ENCODE assay signal across 15 mouse cellular contexts in genomic region chr3:125660114-125660717, GRCm38 (mm10).
A peak's percentile ranks its signal among the peaks of the same experiment; 100 is the strongest.
DNase-seq lines count a peak whose midpoint lies in the region; ATAC-seq and TF ChIP-seq lines count a peak whose summit lies in the region.
"Had no signal": no experiment of that assay in that cellular context is flagged by ENCODE, and none has a peak within 500 bp of the region (broad histone marks: within the 10 kb centered on the region; RNA-seq: fewer than 3 reads in every experiment).

No protein-coding gene starts in this region.

- no peaks in the 10 kb centered on the region for H3K27me3 ChIP-seq in limb, embryonic 11.5 days (ENCODE audit: control insufficient read depth, insufficient read depth, low read length)
- no peaks in the 10 kb centered on the region for H3K27me3 ChIP-seq in limb, embryonic 10.5 days (ENCODE audit: low read depth, poor library complexity, severe bottlenecking)
- H3K27me3 ChIP-seq in embryonic facial prominence, embryonic 12.5 days, result no peaks in the 10 kb centered on the region
- H3K27me3 ChIP-seq in hindbrain, embryonic 16.5 days (replicated peaks; ENCODE audit: control insufficient read depth, insufficient read depth, low read length), result no peaks in the 10 kb centered on the region
- no peaks in the 10 kb centered on the region for H3K27me3 ChIP-seq in midbrain, postnatal 0 days (ENCODE audit: insufficient read depth, low read length)

- H3K4me2 ChIP-seq in limb, embryonic 11.5 days (ENCODE audit: low read depth, severe bottlenecking), result no peak overlapping the region
- H3K4me2 ChIP-seq in embryonic facial prominence, embryonic 12.5 days (replicated peaks), result no peak overlapping the region
- no peak overlapping the region for H3K4me2 ChIP-seq in hindbrain, embryonic 16.5 days (ENCODE audit: low read length)
- H3K4me2 ChIP-seq in midbrain, postnatal 0 days (ENCODE audit: low read depth, low read length, poor library complexity, severe bottlenecking), result no peak overlapping the region

- peak; percentile 73; the same call in 1 of the 2 replicates for ATAC-seq in limb, embryonic 11.5 days (ENCODE audit: insufficient number of reproducible peaks, low FRiP score, low TSS enrichment, low read depth)
- peak; percentile 56; the same call in 1 of the 2 replicates for ATAC-seq in embryonic facial prominence, embryonic 12.5 days (ENCODE audit: insufficient number of reproducible peaks, insufficient read depth, low FRiP score, low TSS enrichment)
- ATAC-seq in hindbrain, embryonic 16.5 days, result peak; percentile 88
- ATAC-seq in midbrain, postnatal 0 days (ENCODE audit: low FRiP score), result no peak

- no peaks in the 10 kb centered on the region for H3K36me3 ChIP-seq in limb, embryonic 11.5 days (ENCODE audit: control insufficient read depth, insufficient read depth, low read length)
- no peaks in the 10 kb centered on the region for H3K36me3 ChIP-seq in limb, embryonic 10.5 days
- no peaks in the 10 kb centered on the region for H3K36me3 ChIP-seq in embryonic facial prominence, embryonic 12.5 days
- H3K36me3 ChIP-seq in hindbrain, embryonic 16.5 days (ENCODE audit: control insufficient read depth, insufficient read depth, low read length), result no peaks in the 10 kb centered on the region
- H3K36me3 ChIP-seq in midbrain, postnatal 0 days (ENCODE audit: insufficient read depth, low read length), result no peaks in the 10 kb centered on the region

- no peaks in the 10 kb centered on the region for H3K4me1 ChIP-seq in limb, embryonic 11.5 days (ENCODE audit: control insufficient read depth, insufficient read depth, low read length)
- 0 out of 2 replicates have a peak, but pooled peaks cover 3% of the 10 kb centered on the region for H3K4me1 ChIP-seq in limb, embryonic 10.5 days
- no peaks in the 10 kb centered on the region for H3K4me1 ChIP-seq in embryonic facial prominence, embryonic 12.5 days
- no peaks in the 10 kb centered on the region for H3K4me1 ChIP-seq in hindbrain, embryonic 16.5 days (ENCODE audit: control insufficient read depth, insufficient read depth, low read depth, low read length)
- H3K4me1 ChIP-seq in midbrain, postnatal 0 days (ENCODE audit: insufficient read depth, low read length), result no peaks in the 10 kb centered on the region

- no peak overlapping the region for H3K9ac ChIP-seq in limb, embryonic 11.5 days (ENCODE audit: low read length)
- H3K9ac ChIP-seq in embryonic facial prominence, embryonic 12.5 days, result no peak overlapping the region
- H3K9ac ChIP-seq in hindbrain, embryonic 16.5 days (ENCODE audit: low read depth, low read length), result no peak overlapping the region
- H3K9ac ChIP-seq in midbrain, postnatal 0 days (replicated peaks; ENCODE audit: low read length, poor library complexity, severe bottlenecking), result no peak overlapping the region

- no peak for DNase-seq in limb, embryonic 11.5 days (ENCODE audit: low spot score)
- DNase-seq in limb, embryonic 10.5 days (ENCODE audit: low spot score), result no peak
- DNase-seq in midbrain, postnatal 0 days (ENCODE audit: low spot score), result peak; percentile 17
- DNase-seq in layer of hippocampus, adult 18-20 months (ENCODE audit: low spot score in 2 of 2), result no peak
- DNase-seq in left cerebral cortex, postnatal 10 days (ENCODE audit: extremely low spot score in 1 of 2, low spot score in 2 of 2), result no peak
- DNase-seq in frontal cortex, postnatal 36 days (ENCODE audit: low spot score in 2 of 2), result no peak
- DNase-seq: adrenal gland, postnatal 14 days; cerebellum, adult 11-12 months; gastrocnemius, postnatal 36 days; kidney, postnatal 10 days; lung, postnatal 14 days; thymus, postnatal 4 days had no signal

- no peak overlapping the region for H3K27ac ChIP-seq in limb, embryonic 11.5 days (replicated peaks; ENCODE audit: low read depth, low read length)
- no peak overlapping the region for H3K27ac ChIP-seq in limb, embryonic 10.5 days
- no peak overlapping the region for H3K27ac ChIP-seq in embryonic facial prominence, embryonic 12.5 days
- H3K27ac ChIP-seq in hindbrain, embryonic 16.5 days (ENCODE audit: low read depth, low read length), result no peak overlapping the region
- no peak overlapping the region for H3K27ac ChIP-seq in midbrain, postnatal 0 days (ENCODE audit: low read depth, low read length)

- 60% methylated on average over 3 of the region's 3 CpGs for WGBS in limb, embryonic 11.5 days
- 66% methylated on average over 3 of the region's 3 CpGs for WGBS in limb, embryonic 10.5 days
- 73% methylated on average over 3 of the region's 3 CpGs for WGBS in embryonic facial prominence, embryonic 12.5 days
- 45% methylated on average over 3 of the region's 3 CpGs for WGBS in hindbrain, embryonic 16.5 days
- WGBS in midbrain, postnatal 0 days, result 53% methylated on average over 3 of the region's 3 CpGs

- TF ChIP-seq CTCF in midbrain, postnatal 0 days (IDR thresholded peaks at IDR 0.05), result no peak

- intact Hi-C loops in left cerebral cortex, postnatal 10 days (cut with DNase I), result no loop called here

- H3K9me3 ChIP-seq in limb, embryonic 11.5 days (ENCODE audit: control insufficient read depth, low read length), result no peaks in the 10 kb centered on the region
- no peaks in the 10 kb centered on the region for H3K9me3 ChIP-seq in limb, embryonic 10.5 days (replicated peaks)
- H3K9me3 ChIP-seq in embryonic facial prominence, embryonic 12.5 days, result no peaks in the 10 kb centered on the region
- H3K9me3 ChIP-seq in hindbrain, embryonic 16.5 days (ENCODE audit: control insufficient read depth, low read length), result no peaks in the 10 kb centered on the region
- no peaks in the 10 kb centered on the region for H3K9me3 ChIP-seq in midbrain, postnatal 0 days (ENCODE audit: low read length)

- H3K4me3 ChIP-seq in limb, embryonic 11.5 days (ENCODE audit: low read depth, low read length), result no peak overlapping the region
- H3K4me3 ChIP-seq in limb, embryonic 10.5 days, result no peak overlapping the region
- no peak overlapping the region for H3K4me3 ChIP-seq in embryonic facial prominence, embryonic 12.5 days
- no peak overlapping the region for H3K4me3 ChIP-seq in hindbrain, embryonic 16.5 days (ENCODE audit: low read length)
- H3K4me3 ChIP-seq in midbrain, postnatal 0 days (ENCODE audit: low read depth, low read length), result no peak overlapping the region
- H3K4me3 ChIP-seq: erythroblast, embryonic 14.5 days had no signal
